Comparison of ENCODE assay signal across 24 mouse cellular contexts in the genomic region with DNA sequence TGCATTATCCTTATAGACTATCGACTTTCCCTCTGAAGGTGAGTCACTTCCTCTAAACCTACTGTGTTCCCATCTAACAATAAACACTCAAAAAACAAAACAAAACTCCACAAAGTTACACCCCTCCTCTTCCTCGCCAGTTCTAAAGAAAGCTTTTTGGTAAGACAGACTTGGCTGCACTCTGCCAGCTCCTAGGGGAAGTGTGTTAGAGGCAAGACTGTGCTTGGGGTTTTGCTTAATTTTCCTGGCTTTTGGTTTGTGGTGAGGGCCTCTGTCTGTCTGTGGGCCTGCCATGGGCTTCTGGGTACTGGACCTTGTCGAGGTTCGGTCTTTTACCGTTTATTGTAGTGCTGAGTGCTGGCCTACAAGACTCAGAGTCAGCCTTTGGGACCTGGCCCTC. TPM values are rescaled to one million over a fixed set of nuclear protein-coding genes. Genes with fewer than 3 reads are reported as not detected.
DNase-seq lines count a peak whose midpoint lies in the region; ATAC-seq and TF ChIP-seq lines count a peak whose summit lies in the region.
"Had no signal": no experiment of that assay in that cellular context is flagged by ENCODE, and none has a peak within 500 bp of the region (broad histone marks: within the 10 kb centered on the region; RNA-seq: fewer than 3 reads in every experiment).

No protein-coding gene starts in this region.

- no peak overlapping the region for H3K4me2 ChIP-seq in liver, embryonic 11.5 days
- H3K4me2 ChIP-seq in kidney, embryonic 14.5 days (replicated peaks; ENCODE audit: low read depth, low read length), result no peak overlapping the region
- H3K4me2 ChIP-seq: embryonic facial prominence, embryonic 13.5 days; embryonic facial prominence, embryonic 15.5 days; forebrain, embryonic 12.5 days had no signal

- no peak for ATAC-seq in liver, embryonic 11.5 days (replicated peaks; ENCODE audit: low FRiP score)
- ATAC-seq in kidney, embryonic 14.5 days (ENCODE audit: low FRiP score, low TSS enrichment), result no peak
- ATAC-seq: forebrain, embryonic 14.5 days; forebrain, embryonic 16.5 days had no signal

- peaks cover 20% of the 10 kb centered on the region for H3K4me1 ChIP-seq in brown adipose tissue, adult 24 weeks (ENCODE audit: control insufficient read depth, insufficient read depth, insufficient read length, low read length)
- no peaks in the 10 kb centered on the region for H3K4me1 ChIP-seq in cortical plate, adult 2 months (ENCODE audit: control insufficient read depth, insufficient read depth, low read length)
- no peaks in the 10 kb centered on the region for H3K4me1 ChIP-seq in liver, embryonic 11.5 days (replicated peaks; ENCODE audit: control insufficient read depth, insufficient read depth, low read length)
- H3K4me1 ChIP-seq in kidney, embryonic 14.5 days (ENCODE audit: control insufficient read depth, insufficient read depth, low read length), result peaks cover 18% of the 10 kb centered on the region
- H3K4me1 ChIP-seq: forebrain, embryonic 12.5 days had no signal

- no peak for TF ChIP-seq CTCF in cortical plate, adult 2 months (IDR thresholded peaks at IDR 0.05; ENCODE audit: extremely low read depth, insufficient read depth, low read length)

- 70% methylated on average over 5 of the region's 5 CpGs for WGBS in liver, embryonic 11.5 days
- WGBS in kidney, embryonic 14.5 days, result 92% methylated on average over 5 of the region's 5 CpGs

- no peaks in the 10 kb centered on the region for H3K27me3 ChIP-seq in liver, embryonic 11.5 days (replicated peaks; ENCODE audit: control insufficient read depth, insufficient read depth, low read length)
- no peaks in the 10 kb centered on the region for H3K27me3 ChIP-seq in kidney, embryonic 14.5 days (ENCODE audit: control insufficient read depth, insufficient read depth, low read length)
- H3K27me3 ChIP-seq: embryonic facial prominence, embryonic 13.5 days; embryonic facial prominence, embryonic 15.5 days; forebrain, embryonic 12.5 days had no signal

- H3K4me3 ChIP-seq in brown adipose tissue, adult 24 weeks (ENCODE audit: insufficient read depth, low read depth, low read length), result no peak overlapping the region
- no peak overlapping the region for H3K4me3 ChIP-seq in cortical plate, adult 2 months (ENCODE audit: insufficient read depth, low read length)
- H3K4me3 ChIP-seq in liver, embryonic 11.5 days (ENCODE audit: low read depth, low read length), result no peak overlapping the region
- H3K4me3 ChIP-seq in kidney, embryonic 14.5 days (ENCODE audit: low read length), result no peak overlapping the region
- H3K4me3 ChIP-seq: embryonic facial prominence, embryonic 13.5 days; embryonic facial prominence, embryonic 15.5 days; erythroblast, embryonic 14.5 days; forebrain, embryonic 10.5 days; forebrain, embryonic 12.5 days had no signal

- H3K36me3 ChIP-seq in liver, embryonic 11.5 days (ENCODE audit: control insufficient read depth, insufficient read depth, low read length), result no peaks in the 10 kb centered on the region
- no peaks in the 10 kb centered on the region for H3K36me3 ChIP-seq in kidney, embryonic 14.5 days (ENCODE audit: control insufficient read depth, insufficient read depth, low read length)
- H3K36me3 ChIP-seq: embryonic facial prominence, embryonic 13.5 days; embryonic facial prominence, embryonic 15.5 days; forebrain, embryonic 10.5 days; forebrain, embryonic 12.5 days had no signal

- peak; percentile 51 for DNase-seq in 416B (ENCODE audit: low read depth)
- no peak for DNase-seq in frontal cortex, postnatal 10 days (ENCODE audit: low spot score in 2 of 2)
- no peak for DNase-seq in liver, embryonic 11.5 days (ENCODE audit: low spot score)
- DNase-seq: adrenal gland, adult 8-10 months; adrenal gland, postnatal 14 days; adrenal gland, postnatal 36 days; cerebellum, adult 11-12 months; cerebellum, adult 8-10 months; cerebellum, adult 9-11 months; cerebellum, postnatal 14 days; cerebellum, postnatal 36 days; embryo, embryonic 11 days had no signal

- TF ChIP-seq POLR2A in cortical plate, adult 2 months (IDR thresholded peaks at IDR 0.05; ENCODE audit: extremely low read depth, insufficient read depth, low read length), result no peak

- peak overlapping the region; percentile 74 for H3K27ac ChIP-seq in brown adipose tissue, adult 24 weeks (replicated peaks; ENCODE audit: low read depth, low read length)
- 0 out of 2 replicates have a peak overlapping the region, but pooled peaks have one; percentile 13 for H3K27ac ChIP-seq in cortical plate, adult 2 months (ENCODE audit: insufficient read depth, low read length)
- no peak overlapping the region for H3K27ac ChIP-seq in liver, embryonic 11.5 days (ENCODE audit: low read depth, low read length)
- no peak overlapping the region for H3K27ac ChIP-seq in kidney, embryonic 14.5 days (ENCODE audit: low read depth, low read length)
- H3K27ac ChIP-seq: embryonic facial prominence, embryonic 13.5 days; embryonic facial prominence, embryonic 15.5 days; forebrain, embryonic 10.5 days; forebrain, embryonic 12.5 days had no signal

- no peaks in the 10 kb centered on the region for H3K9me3 ChIP-seq in liver, embryonic 11.5 days (ENCODE audit: control insufficient read depth, low read length)
- H3K9me3 ChIP-seq in kidney, embryonic 14.5 days (ENCODE audit: control insufficient read depth, low read length), result no peaks in the 10 kb centered on the region
- H3K9me3 ChIP-seq: embryonic facial prominence, embryonic 13.5 days; embryonic facial prominence, embryonic 15.5 days; forebrain, embryonic 10.5 days; forebrain, embryonic 12.5 days had no signal

- H3K9ac ChIP-seq in liver, embryonic 11.5 days (ENCODE audit: low read depth, low read length), result no peak overlapping the region
- H3K9ac ChIP-seq in kidney, embryonic 14.5 days (ENCODE audit: low read depth, low read length), result no peak overlapping the region
- H3K9ac ChIP-seq: embryonic facial prominence, embryonic 13.5 days; embryonic facial prominence, embryonic 15.5 days; forebrain, embryonic 12.5 days had no signal

RNA-seq across cellular contexts. Expression of a gene that starts 5.6 kb away (rescaled TPM):
- polyA plus RNA-seq in brown adipose tissue, adult 24 weeks (2012; ENCODE audit: insufficient read depth, insufficient read length, missing spikeins), result 10.5 and 17.4 TPM in 2 replicates
- 1.1 TPM in 2 replicates for polyA plus RNA-seq in cortical plate, adult 2 months (2012; rRNA removed)
- 0.10 and 0.19 TPM in 2 replicates for polyA plus RNA-seq in liver, embryonic 11.5 days (2014; fragmentation: Nextera tagmentation; extraction: Ambion mirVana)
- 1.0 and 1.4 TPM in 2 replicates for polyA plus RNA-seq in kidney, embryonic 14.5 days (2014; fragmentation: Nextera tagmentation; extraction: Ambion mirVana)
- polyA plus RNA-seq: erythroblast, embryonic 14.5 days; forebrain, embryonic 10.5 days had no signal

RNA-seq across cellular contexts. Expression of a gene that starts 8.9 kb away (rescaled TPM):
- polyA plus RNA-seq in brown adipose tissue, adult 24 weeks (2012; ENCODE audit: insufficient read depth, insufficient read length, missing spikeins), result 3.9 and 8.7 TPM in 2 replicates
- 0.04 and 0.06 TPM in 2 replicates for polyA plus RNA-seq in cortical plate, adult 2 months (2012; rRNA removed)
- not detected in 2 replicates for polyA plus RNA-seq in liver, embryonic 11.5 days (2014; fragmentation: Nextera tagmentation; extraction: Ambion mirVana)
- not detected in 2 replicates for polyA plus RNA-seq in kidney, embryonic 14.5 days (2014; fragmentation: Nextera tagmentation; extraction: Ambion mirVana)
- polyA plus RNA-seq: C2C12; embryonic facial prominence, embryonic 11.5 days; erythroblast, embryonic 14.5 days; forebrain, embryonic 10.5 days; forebrain, embryonic 12.5 days; forebrain, embryonic 14.5 days; forebrain, embryonic 16.5 days had no signal

RNA-seq across cellular contexts. Expression of a gene that starts 32.8 kb away (rescaled TPM):
- 77.1 and 88.1 TPM in 2 replicates for polyA plus RNA-seq in brown adipose tissue, adult 24 weeks (2012; ENCODE audit: insufficient read depth, insufficient read length, missing spikeins)
- 46.1 and 54.1 TPM in 2 replicates for polyA plus RNA-seq in cortical plate, adult 2 months (2012; rRNA removed)
- polyA plus RNA-seq in liver, embryonic 11.5 days (2014; fragmentation: Nextera tagmentation; extraction: Ambion mirVana), result 153 and 156 TPM in 2 replicates
- 135 and 171 TPM in 2 replicates for polyA plus RNA-seq in kidney, embryonic 14.5 days (2014; fragmentation: Nextera tagmentation; extraction: Ambion mirVana)

RNA-seq across cellular contexts. Expression of a gene that starts 53.0 kb away (rescaled TPM):
- polyA plus RNA-seq in brown adipose tissue, adult 24 weeks (2012; ENCODE audit: insufficient read depth, insufficient read length, missing spikeins), result not detected in 2 replicates
- 1.0 and 1.8 TPM in 2 replicates for polyA plus RNA-seq in cortical plate, adult 2 months (2012; rRNA removed)
- 2.8 TPM in 2 replicates for polyA plus RNA-seq in liver, embryonic 11.5 days (2014; fragmentation: Nextera tagmentation; extraction: Ambion mirVana)
- polyA plus RNA-seq in kidney, embryonic 14.5 days (2014; fragmentation: Nextera tagmentation; extraction: Ambion mirVana), result 0.89 and 3.8 TPM in 2 replicates
- polyA plus RNA-seq: C2C12; embryonic facial prominence, embryonic 11.5 days; erythroblast, embryonic 14.5 days had no signal

RNA-seq across cellular contexts. Expression of a gene that starts 56.3 kb away (rescaled TPM):
- 6.1 and 11.5 TPM in 2 replicates for polyA plus RNA-seq in brown adipose tissue, adult 24 weeks (2012; ENCODE audit: insufficient read depth, insufficient read length, missing spikeins)
- polyA plus RNA-seq in cortical plate, adult 2 months (2012; rRNA removed), result 5.4 and 6.5 TPM in 2 replicates
- polyA plus RNA-seq in liver, embryonic 11.5 days (2014; fragmentation: Nextera tagmentation; extraction: Ambion mirVana), result 5.9 and 7.1 TPM in 2 replicates
- 6.2 and 7.3 TPM in 2 replicates for polyA plus RNA-seq in kidney, embryonic 14.5 days (2014; fragmentation: Nextera tagmentation; extraction: Ambion mirVana)

Comparison
In these comparisons a context has a peak if more than half of its experiments do, and no peak if none do; other contexts are left out.
1. H3K27ac ChIP-seq: peak in brown adipose tissue, adult 24 weeks (single experiment) and cortical plate, adult 2 months (single experiment); none in liver, embryonic 11.5 days (single experiment) and kidney, embryonic 14.5 days (single experiment).